Mouse (Mus musculus) right cerebral cortex, postnatal 10 days (tissue): ENCODE results near the gene Gm9376.

Experiments used
- DNase-seq, 2 experiments: peaks; one replicate each; pipeline ENCODE4 v3.0.0; 2021; ENCODE audit warnings: low spot score in 2 of 2

The Gm9376 gene

DNA sequence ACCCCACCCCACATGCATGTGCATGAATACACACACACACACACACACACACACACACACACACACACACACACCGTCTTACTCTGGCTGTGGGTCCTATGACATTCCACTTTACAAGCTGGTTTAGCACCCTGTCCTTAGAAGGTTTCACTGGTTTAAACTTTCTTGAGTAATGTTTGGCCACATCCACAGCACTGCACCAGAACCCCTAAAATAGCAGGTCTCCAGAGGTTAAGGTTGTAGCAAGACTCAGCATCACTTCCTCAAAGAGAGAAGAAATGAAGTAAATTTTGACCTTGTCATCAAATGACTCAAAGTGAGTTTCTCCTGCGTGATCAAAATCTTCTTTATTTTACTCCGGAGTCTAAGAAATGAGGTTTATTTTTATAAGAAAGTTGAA is 15.5 kb downstream of the Gm9376 start:
- no peak for DNase-seq

DNA sequence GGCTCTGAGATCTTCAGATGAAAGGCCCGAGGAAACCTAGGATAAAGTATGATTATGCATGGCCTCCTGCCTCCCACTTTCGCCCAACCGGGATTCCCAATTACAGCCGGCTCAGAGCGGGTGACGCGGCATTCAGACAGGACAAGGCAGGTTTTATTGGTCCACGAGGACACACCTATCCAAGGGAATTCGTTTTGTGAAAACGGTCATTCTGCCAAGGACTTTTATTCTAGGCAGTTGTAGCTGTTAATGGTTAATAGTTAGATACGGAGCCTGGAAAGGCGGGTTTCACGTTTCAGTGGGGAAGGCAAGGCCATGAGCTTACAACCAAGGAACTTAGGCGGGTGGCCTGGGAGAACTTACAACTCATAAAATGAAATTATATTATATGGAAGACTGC is 16.2 kb downstream of the Gm9376 start:
- DNase-seq = no peak

- no peak for DNase-seq
These were observed 19.3 kb downstream of the Gm9376 start for GRCm38 (mm10) chr14:118286096-118286495.

DNA sequence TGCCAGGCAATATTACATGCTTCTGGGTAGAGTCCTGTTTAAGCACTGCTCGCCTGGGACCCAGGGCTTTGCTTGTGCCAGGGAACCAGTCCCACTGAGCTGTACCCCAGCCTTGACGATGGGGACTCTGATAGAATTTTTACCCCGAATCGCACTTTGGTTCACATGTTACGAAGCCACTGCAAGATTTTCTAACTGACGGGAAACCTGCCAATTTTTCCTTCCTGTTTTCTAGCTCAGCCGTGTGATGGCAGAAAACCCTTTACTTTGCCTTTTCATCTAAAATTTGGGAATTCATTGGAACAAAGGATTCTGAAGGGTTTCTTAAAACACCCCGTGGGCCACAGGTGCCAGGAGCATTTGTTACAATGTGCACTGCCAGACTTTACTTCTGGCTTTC is 22.4 kb downstream of the Gm9376 start:
- DNase-seq = no peak

DNA sequence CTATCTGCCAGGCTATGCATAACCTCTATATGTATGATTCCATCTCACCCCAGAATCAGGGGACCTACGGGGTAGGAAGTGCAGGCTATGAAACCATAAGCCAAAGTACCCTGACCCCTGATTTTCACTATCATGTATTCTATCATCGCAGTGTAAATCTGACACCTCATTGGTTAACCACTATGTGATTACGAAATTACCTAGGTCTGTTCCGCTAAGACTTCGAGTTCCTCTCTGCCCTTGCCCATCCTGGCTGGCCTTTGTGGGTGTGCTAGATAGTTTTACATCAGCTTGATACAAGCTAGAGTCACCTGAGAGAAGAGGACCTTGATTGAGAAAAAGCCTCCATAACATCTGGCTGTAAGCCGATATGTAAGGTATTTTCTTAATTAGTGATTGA is 23.2 kb downstream of the Gm9376 start:
- DNase-seq = no peak

DNA sequence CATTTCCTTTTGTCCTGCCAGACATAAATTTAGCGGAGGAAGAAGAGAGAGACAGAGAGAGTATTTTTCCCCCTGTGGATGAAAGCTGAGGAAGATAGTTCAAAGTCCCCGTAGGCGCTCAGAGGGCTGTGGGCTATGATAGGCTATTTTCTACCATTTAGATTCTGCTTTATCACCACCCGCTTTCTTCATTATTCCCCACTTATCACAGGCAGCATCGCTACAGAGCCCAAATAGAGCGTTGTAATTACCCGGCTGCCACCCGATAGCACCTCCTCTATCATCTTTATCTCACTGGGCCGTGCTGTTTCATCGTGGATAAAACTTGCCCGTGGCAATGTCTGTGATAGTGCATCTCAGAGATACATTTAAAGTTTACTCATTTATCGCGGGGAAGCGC is 35.8 kb downstream of the Gm9376 start:
- DNase-seq = no peak

DNA sequence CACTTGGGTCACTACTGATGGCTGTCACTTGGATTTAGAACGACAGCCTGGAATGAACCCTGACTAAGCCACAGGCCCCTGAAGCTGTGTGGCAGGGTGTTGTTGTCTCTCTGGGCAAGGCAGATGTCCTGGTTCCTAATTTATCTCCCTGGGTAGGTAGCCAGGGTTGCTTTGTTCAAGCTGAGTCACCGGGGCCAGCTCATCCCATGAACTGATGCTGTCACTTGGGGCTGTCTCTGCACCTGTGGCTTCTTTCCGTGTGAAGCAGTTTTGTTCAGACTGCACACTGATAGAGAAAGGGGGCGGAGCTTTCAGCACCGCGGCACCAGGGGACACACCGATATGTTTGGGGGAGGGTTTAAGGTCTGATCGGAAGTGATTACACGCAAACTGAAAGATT is 37.8 kb downstream of the Gm9376 start:
- DNase-seq = no peak

DNA sequence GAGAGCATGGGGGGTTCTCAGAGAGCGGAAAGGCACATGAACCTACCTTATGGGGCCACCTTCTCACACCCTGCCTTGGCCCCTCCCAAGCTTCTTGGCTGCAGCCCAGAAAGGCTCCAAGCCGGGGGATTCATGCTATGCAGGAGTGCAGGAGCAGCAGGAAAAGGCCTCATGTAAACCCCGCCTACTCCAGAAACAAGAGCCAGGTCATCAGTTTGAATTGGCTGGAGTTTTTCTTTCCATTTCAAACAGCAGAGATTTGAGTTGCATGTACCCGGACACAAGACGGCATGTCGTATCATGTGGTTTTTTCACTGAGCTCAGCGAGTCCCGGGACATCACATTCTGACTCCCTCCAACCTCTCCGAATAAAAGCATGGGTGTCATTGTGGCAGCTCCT is 39.2 kb downstream of the Gm9376 start:
- DNase-seq = no peak

- DNase-seq = no peak
These were observed 40.3 kb downstream of the Gm9376 start for GRCm38 (mm10) chr14:118307060-118307459.

DNA sequence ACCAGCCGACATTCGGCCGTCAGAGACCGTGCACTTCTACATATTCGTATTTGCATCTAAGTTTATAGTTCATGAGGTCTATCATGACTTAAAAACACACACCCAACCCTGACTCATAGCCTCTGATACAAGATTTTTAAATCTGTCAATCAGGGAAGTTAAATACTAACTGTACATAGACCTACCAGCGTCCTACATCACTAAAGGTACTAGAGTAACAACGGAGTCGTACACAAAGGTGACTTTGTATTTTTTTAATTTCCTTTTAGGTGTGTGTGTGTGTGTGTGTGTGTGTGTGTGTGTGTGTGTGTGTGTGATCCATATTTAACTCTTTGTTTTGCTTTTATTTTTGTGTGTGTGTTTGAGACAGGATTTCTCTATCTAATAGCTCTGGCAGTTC is 44.9 kb downstream of the Gm9376 start:
- no peak for DNase-seq

- DNase-seq = no peak
These were observed 45.9 kb downstream of the Gm9376 start for GRCm38 (mm10) chr14:118312664-118313063.

- DNase-seq = no peak
These were observed 47.2 kb downstream of the Gm9376 start for GRCm38 (mm10) chr14:118313931-118314330.

- peak; percentile 63 for DNase-seq
These were observed 50.5 kb downstream of the Gm9376 start for GRCm38 (mm10) chr14:118317260-118317659.
